Mouse (Mus musculus): ENCODE data around the gene Tmem176a.
"Not testable (repeated sequence)": the region's sequence is repeated elsewhere in the genome, so short reads cannot be mapped to it uniquely, and the experiment has no call there.

The Tmem176a gene

GRCm38 (mm10) chr6:48840371-48840969, at the start of gene Tmem176a:
Gene Tmem176a, plus strand, starts transcription at chr6:48840919.
- DNase-seq, result peak; percentile 84

- no peak for DNase-seq
Measured at GRCm38 (mm10) chr6:48801897-48802296, 38.8 kb upstream of the Tmem176a start.

- DNase-seq, result no peak
Measured at GRCm38 (mm10) chr6:48803406-48804051, 37.2 kb upstream of the Tmem176a start.

GRCm38 (mm10) chr6:48804346-48804745, 36.4 kb upstream of the Tmem176a start:
- no peak for DNase-seq

GRCm38 (mm10) chr6:48806746-48807145, 34.0 kb upstream of the Tmem176a start:
- DNase-seq, result no peak

GRCm38 (mm10) chr6:48809494-48810219, 31.1 kb upstream of the Tmem176a start:
- no peak for DNase-seq

GRCm38 (mm10) chr6:48815013-48815412, 25.7 kb upstream of the Tmem176a start:
- no peak for DNase-seq

GRCm38 (mm10) chr6:48817815-48818214, 22.9 kb upstream of the Tmem176a start:
- DNase-seq, result peak; percentile 86

GRCm38 (mm10) chr6:48821991-48822785, 18.5 kb upstream of the Tmem176a start:
- DNase-seq, result not testable (repeated sequence)

- DNase-seq, result no peak
Measured at GRCm38 (mm10) chr6:48825016-48825415, 15.7 kb upstream of the Tmem176a start.

GRCm38 (mm10) chr6:48828976-48829375, 11.7 kb upstream of the Tmem176a start:
- no peak for DNase-seq

GRCm38 (mm10) chr6:48829651-48830050, 11.1 kb upstream of the Tmem176a start:
- DNase-seq, result no peak

- DNase-seq, result no peak
Measured at GRCm38 (mm10) chr6:48830241-48830640, 10.5 kb upstream of the Tmem176a start.

GRCm38 (mm10) chr6:48831141-48831540, 9.6 kb upstream of the Tmem176a start:
- DNase-seq, result no peak

- no peak for DNase-seq
Measured at GRCm38 (mm10) chr6:48832426-48832825, 8.3 kb upstream of the Tmem176a start.

GRCm38 (mm10) chr6:48833515-48833914, 7.2 kb upstream of the Tmem176a start:
- DNase-seq, result no peak

GRCm38 (mm10) chr6:48835241-48835640, 5.5 kb upstream of the Tmem176a start:
- DNase-seq, result no peak

GRCm38 (mm10) chr6:48836146-48836545, 4.6 kb upstream of the Tmem176a start:
- no peak for DNase-seq

GRCm38 (mm10) chr6:48837516-48837915, 3.2 kb upstream of the Tmem176a start:
- DNase-seq, result no peak

GRCm38 (mm10) chr6:48838321-48839080, 2.2 kb upstream of the Tmem176a start:
- no peak for DNase-seq

- DNase-seq, result peak; percentile 98
Measured at GRCm38 (mm10) chr6:48840973-48841625, 380 bp downstream of the Tmem176a start, which contains the start of gene Tmem176b. Gene Tmem176b, minus strand, starts transcription at chr6:48841496.
